Mouse (Mus musculus) liver, embryonic 14.5 days (tissue): ENCODE data around the gene 3110018I06Rik. TPM values are rescaled to one million over a fixed set of nuclear protein-coding genes. Genes with fewer than 3 reads are reported as not detected.

Experiments used
- ATAC-seq: fragments of 200-750 bp; cut with Nextera tagmentation; 2 replicates; pipeline ENCODE4 v1.8.0; 2017; ENCODE audit warnings: moderate number of reproducible peaks, mild to moderate bottlenecking, moderate library complexity; ENCODE audit not compliant: insufficient read depth
- DNase-seq, 3 experiments: peaks; one replicate each; pipeline ENCODE4 v3.0.0-alpha.2; 2012 to 2013; ENCODE audit warnings: low read depth in 3 of 3, low spot score in 3 of 3
- H3K27ac ChIP-seq: fragments of 300-500 bp; sonication (generic); 2 replicates; pipeline ENCODE4 v1.5.1; 2014; ENCODE audit warnings: moderate library complexity, mild to moderate bottlenecking, control low read depth, inconsistent platforms
- H3K27me3 ChIP-seq: fragments of 300-500 bp; sonication (generic); 2 replicates; pipeline ENCODE4 v1.6.1; 2014; ENCODE audit warnings: mild to moderate bottlenecking, low read length, moderate library complexity; ENCODE audit not compliant: control insufficient read depth, insufficient read depth
- H3K36me3 ChIP-seq: fragments of 300-500 bp; sonication (generic); replicated peaks from 2 replicates; pipeline ENCODE4 v1.6.1; 2014; ENCODE audit warnings: low read depth; ENCODE audit not compliant: control insufficient read depth, insufficient read depth
- H3K4me1 ChIP-seq, 2 experiments: fragments of 200-500 bp in 1 of 2; fragments of 300-500 bp in 1 of 2; sonication (generic) in 1 of 2; replicated peaks; 2 replicates each; pipeline ENCODE4 v1.6.1; 2012 to 2014; ENCODE audit warnings: antibody characterized with exemption in 1 of 2, inconsistent platforms in 1 of 2, low read length in 1 of 2; ENCODE audit not compliant: control insufficient read depth in 2 of 2, insufficient read depth in 2 of 2
- H3K4me2 ChIP-seq: fragments of 300-500 bp; sonication (generic); 2 replicates; pipeline ENCODE4 v1.6.1; 2014; ENCODE audit warnings: low read depth, mild to moderate bottlenecking, control low read depth, moderate library complexity
- H3K4me3 ChIP-seq, 2 experiments: fragments of 200-500 bp in 1 of 2; fragments of 300-500 bp in 1 of 2; sonication (generic) in 1 of 2; 2 replicates each; pipeline ENCODE4 v1.5.1; 2012 to 2014; ENCODE audit warnings: low read depth in 2 of 2, low read length in 2 of 2, mild to moderate bottlenecking in 2 of 2, control low read depth in 1 of 2, inconsistent platforms in 1 of 2, moderate library complexity in 1 of 2; ENCODE audit not compliant: insufficient read depth in 1 of 2
- H3K9ac ChIP-seq: fragments of 300-500 bp; sonication (generic); replicated peaks from 2 replicates; pipeline ENCODE4 v1.6.1; 2014; ENCODE audit warnings: mild to moderate bottlenecking, control low read depth, moderate library complexity
- H3K9me3 ChIP-seq: fragments of 300-500 bp; sonication (generic); 2 replicates; pipeline ENCODE4 v1.6.1; 2016; ENCODE audit warnings: low read length, mixed read lengths; ENCODE audit not compliant: control insufficient read depth
- CTCF ChIP-seq: IDR thresholded peaks from 2 replicates; pipeline ENCODE4 v1.5.1; 2016; ENCODE audit warnings: antibody characterized with exemption, low read depth, control low read depth
- EP300 ChIP-seq: IDR thresholded peaks from 2 replicates; pipeline ENCODE4 v1.6.1; 2016; ENCODE audit warnings: antibody characterized with exemption, low read depth
- WGBS: fragments of 180-500 bp; shearing (Covaris S2); extraction: QIAGEN DNeasy Blood & Tissue Kit; methylation state at CpG from one replicate; pipeline ENCODE4 v1.1.7; 2014; ENCODE audit not compliant: insufficient replicate concordance; 5-methylcytosine and 5-hydroxymethylcytosine counted together
- polyA plus RNA-seq, 2 experiments: library from polyadenylated mRNA; depleted of rRNA in 1 of 2; stranded (reverse) in 1 of 2; unstranded in 1 of 2; fragments of >200 nt; fragmentation: Nextera tagmentation in 1 of 2; extraction: Ambion mirVana in 1 of 2; gene quantifications; 2 replicates each; pipeline versions ENCODE4 v1.2.1 to v1.2.3; 2012 to 2014

3110018I06Rik gene
- polyA plus RNA-seq (2012; rRNA removed) (not detected in 2 replicates), polyA plus RNA-seq (2014; fragmentation: Nextera tagmentation; extraction: Ambion mirVana) (not detected in 2 replicates)

GRCm38 (mm10) chr12:107488371-107488770 is at the start of gene 3110018I06Rik:
Gene 3110018I06Rik (plus strand): TSS chr12:107488632.
- no peak within 1 kb of the TSS for H3K27ac ChIP-seq
- DNase-seq, result no peak
- H3K9ac ChIP-seq, result no peak within 1 kb of the TSS
- H3K27me3 ChIP-seq, result no peaks in the 10 kb centered on the region
- no peaks in the 10 kb centered on the region for H3K4me1 ChIP-seq
- no peaks in the 10 kb centered on the region for H3K36me3 ChIP-seq
- no peaks in the 10 kb centered on the region for H3K9me3 ChIP-seq
- TF ChIP-seq EP300, result no peak
- no peak for TF ChIP-seq CTCF
- no peak within 1 kb of the TSS for H3K4me2 ChIP-seq
- WGBS, result 57% methylated on average over 6 of the region's 6 CpGs
- no peak within 1 kb of the TSS for H3K4me3 ChIP-seq
- ATAC-seq, result no peak

- Histone ChIP-seq H3K27me3 (no peaks in the 10 kb centered on the region), H3K9me3 (no peaks in the 10 kb centered on the region), H3K4me1 (no peaks in the 10 kb centered on the region), H3K4me3 (no peak overlapping the region), H3K36me3 (no peaks in the 10 kb centered on the region), H3K9ac (no peak overlapping the region), H3K4me2 (no peak overlapping the region), H3K27ac (no peak overlapping the region)
- ATAC-seq (no peak), DNase-seq (no peak)
- TF ChIP-seq EP300 (no peak), CTCF (no peak)
- WGBS, result 82% methylated on average over 7 of the region's 7 CpGs
These were observed 43.8 kb upstream of the 3110018I06Rik start for GRCm38 (mm10) chr12:107444681-107445080.

GRCm38 (mm10) chr12:107457835-107458234 is 30.6 kb upstream of the 3110018I06Rik start:
- no peaks in the 10 kb centered on the region for H3K9me3 ChIP-seq
- WGBS, result 64% methylated on average over 9 of the region's 9 CpGs
- DNase-seq (no peak), ATAC-seq (no peak)
- no peak overlapping the region for H3K4me2 ChIP-seq
- H3K36me3 ChIP-seq, result no peaks in the 10 kb centered on the region
- no peak overlapping the region for H3K4me3 ChIP-seq
- TF ChIP-seq EP300, result no peak
- no peaks in the 10 kb centered on the region for H3K4me1 ChIP-seq
- no peaks in the 10 kb centered on the region for H3K27me3 ChIP-seq
- no peak overlapping the region for H3K9ac ChIP-seq
- H3K27ac ChIP-seq, result no peak overlapping the region

- WGBS, result 11% methylated on average over 5 of the region's 5 CpGs
- DNase-seq (no peak), ATAC-seq (no peak)
- Histone ChIP-seq H3K4me2 (no peak overlapping the region), H3K27me3 (no peaks in the 10 kb centered on the region), H3K4me3 (no peak overlapping the region), H3K4me1 (no peaks in the 10 kb centered on the region), H3K9me3 (no peaks in the 10 kb centered on the region), H3K36me3 (no peaks in the 10 kb centered on the region), H3K27ac (no peak overlapping the region), H3K9ac (no peak overlapping the region)
- TF ChIP-seq CTCF (no peak), EP300 (no peak)
These were observed 23.7 kb upstream of the 3110018I06Rik start for GRCm38 (mm10) chr12:107464731-107465130.

- Histone ChIP-seq H3K4me2 (no peak overlapping the region), H3K9ac (no peak overlapping the region), H3K36me3 (no peaks in the 10 kb centered on the region), H3K4me3 (no peak overlapping the region), H3K27me3 (no peaks in the 10 kb centered on the region), H3K9me3 (no peaks in the 10 kb centered on the region), H3K27ac (no peak overlapping the region), H3K4me1 (no peaks in the 10 kb centered on the region)
- WGBS, result 56% methylated on average over 12 of the region's 12 CpGs
- TF ChIP-seq CTCF (no peak), EP300 (no peak)
- no peak for DNase-seq
- ATAC-seq, result no peak
These were observed 11.8 kb upstream of the 3110018I06Rik start for GRCm38 (mm10) chr12:107476441-107477291.
